Mouse (Mus musculus): ENCODE measurements at regions not wholly inside any gene's neighbourhood (a gene's known extent, or its start where the extent isn't known, plus 50 kb on each side); places are given as distances from the start of the nearest gene placed in this dataset.

GRCm38 (mm10) chr10:24410885-24411284 is 184.4 kb upstream of the Ccn2 start:
- no peak for ATAC-seq (replicated peaks in 1 of 2; ENCODE audit: insufficient read depth in 1 of 2, low FRiP score in 2 of 2, low TSS enrichment in 1 of 2, low read depth in 1 of 2, poor library complexity in 2 of 2, severe bottlenecking in 2 of 2)

GRCm38 (mm10) chr10:24422498-24423160 is 172.6 kb upstream of the Ccn2 start:
- no peak for ATAC-seq (replicated peaks in 1 of 2; ENCODE audit: insufficient read depth in 1 of 2, low FRiP score in 2 of 2, low TSS enrichment in 1 of 2, low read depth in 1 of 2, poor library complexity in 2 of 2, severe bottlenecking in 2 of 2)

GRCm38 (mm10) chr10:24433737-24434367 is 161.4 kb upstream of the Ccn2 start:
- no peak for ATAC-seq (replicated peaks in 1 of 2; ENCODE audit: insufficient read depth in 1 of 2, low FRiP score in 2 of 2, low TSS enrichment in 1 of 2, low read depth in 1 of 2, poor library complexity in 2 of 2, severe bottlenecking in 2 of 2)

GRCm38 (mm10) chr10:24437177-24437576 is 158.1 kb upstream of the Ccn2 start:
- no peak for ATAC-seq (replicated peaks in 1 of 2; ENCODE audit: insufficient read depth in 1 of 2, low FRiP score in 2 of 2, low TSS enrichment in 1 of 2, low read depth in 1 of 2, poor library complexity in 2 of 2, severe bottlenecking in 2 of 2)

- ATAC-seq (replicated peaks in 1 of 2; ENCODE audit: insufficient read depth in 1 of 2, low FRiP score in 2 of 2, low TSS enrichment in 1 of 2, low read depth in 1 of 2, poor library complexity in 2 of 2, severe bottlenecking in 2 of 2): no peak
Measured at GRCm38 (mm10) chr10:24444572-24444971, 150.7 kb upstream of the Ccn2 start.

- no peak for ATAC-seq (replicated peaks in 1 of 2; ENCODE audit: insufficient read depth in 1 of 2, low FRiP score in 2 of 2, low TSS enrichment in 1 of 2, low read depth in 1 of 2, poor library complexity in 2 of 2, severe bottlenecking in 2 of 2)
Measured at GRCm38 (mm10) chr10:24445036-24445435, 150.2 kb upstream of the Ccn2 start.

GRCm38 (mm10) chr10:24446168-24446567 is 149.1 kb upstream of the Ccn2 start:
- no peak for ATAC-seq (replicated peaks in 1 of 2; ENCODE audit: insufficient read depth in 1 of 2, low FRiP score in 2 of 2, low TSS enrichment in 1 of 2, low read depth in 1 of 2, poor library complexity in 2 of 2, severe bottlenecking in 2 of 2)

- ATAC-seq (replicated peaks in 1 of 2; ENCODE audit: insufficient read depth in 1 of 2, low FRiP score in 2 of 2, low TSS enrichment in 1 of 2, low read depth in 1 of 2, poor library complexity in 2 of 2, severe bottlenecking in 2 of 2): no peak
Measured at GRCm38 (mm10) chr10:24447135-24447534, 148.1 kb upstream of the Ccn2 start.

GRCm38 (mm10) chr10:24448001-24448561 is 147.2 kb upstream of the Ccn2 start:
- peak; percentile 42 to 45 for ATAC-seq (replicated peaks in 1 of 2; ENCODE audit: insufficient read depth in 1 of 2, low FRiP score in 2 of 2, low TSS enrichment in 1 of 2, low read depth in 1 of 2, poor library complexity in 2 of 2, severe bottlenecking in 2 of 2)

- no peak for ATAC-seq (replicated peaks in 1 of 2; ENCODE audit: insufficient read depth in 1 of 2, low FRiP score in 2 of 2, low TSS enrichment in 1 of 2, low read depth in 1 of 2, poor library complexity in 2 of 2, severe bottlenecking in 2 of 2)
Measured at GRCm38 (mm10) chr10:24453507-24453906, 141.7 kb upstream of the Ccn2 start.

GRCm38 (mm10) chr10:24458667-24459066 is 136.6 kb upstream of the Ccn2 start:
- no peak for ATAC-seq (replicated peaks in 1 of 2; ENCODE audit: insufficient read depth in 1 of 2, low FRiP score in 2 of 2, low TSS enrichment in 1 of 2, low read depth in 1 of 2, poor library complexity in 2 of 2, severe bottlenecking in 2 of 2)

GRCm38 (mm10) chr10:24463873-24464272 is 131.4 kb upstream of the Ccn2 start:
- no peak for ATAC-seq (replicated peaks in 1 of 2; ENCODE audit: insufficient read depth in 1 of 2, low FRiP score in 2 of 2, low TSS enrichment in 1 of 2, low read depth in 1 of 2, poor library complexity in 2 of 2, severe bottlenecking in 2 of 2)

GRCm38 (mm10) chr10:24464377-24464776 is 130.9 kb upstream of the Ccn2 start:
- no peak for ATAC-seq (replicated peaks in 1 of 2; ENCODE audit: insufficient read depth in 1 of 2, low FRiP score in 2 of 2, low TSS enrichment in 1 of 2, low read depth in 1 of 2, poor library complexity in 2 of 2, severe bottlenecking in 2 of 2)

GRCm38 (mm10) chr10:24469741-24470140 is 125.5 kb upstream of the Ccn2 start:
- ATAC-seq (replicated peaks in 1 of 2; ENCODE audit: insufficient read depth in 1 of 2, low FRiP score in 2 of 2, low TSS enrichment in 1 of 2, low read depth in 1 of 2, poor library complexity in 2 of 2, severe bottlenecking in 2 of 2): no peak

- no peak for ATAC-seq (replicated peaks in 1 of 2; ENCODE audit: insufficient read depth in 1 of 2, low FRiP score in 2 of 2, low TSS enrichment in 1 of 2, low read depth in 1 of 2, poor library complexity in 2 of 2, severe bottlenecking in 2 of 2)
Measured at GRCm38 (mm10) chr10:24471521-24471920, 123.7 kb upstream of the Ccn2 start.

GRCm38 (mm10) chr10:24476288-24476687 is 119.0 kb upstream of the Ccn2 start:
- no peak for ATAC-seq (replicated peaks in 1 of 2; ENCODE audit: insufficient read depth in 1 of 2, low FRiP score in 2 of 2, low TSS enrichment in 1 of 2, low read depth in 1 of 2, poor library complexity in 2 of 2, severe bottlenecking in 2 of 2)

- no peak for ATAC-seq (replicated peaks in 1 of 2; ENCODE audit: insufficient read depth in 1 of 2, low FRiP score in 2 of 2, low TSS enrichment in 1 of 2, low read depth in 1 of 2, poor library complexity in 2 of 2, severe bottlenecking in 2 of 2)
Measured at GRCm38 (mm10) chr10:24478535-24478934, 116.7 kb upstream of the Ccn2 start.

GRCm38 (mm10) chr10:24479148-24479547 is 116.1 kb upstream of the Ccn2 start:
- ATAC-seq (replicated peaks in 1 of 2; ENCODE audit: insufficient read depth in 1 of 2, low FRiP score in 2 of 2, low TSS enrichment in 1 of 2, low read depth in 1 of 2, poor library complexity in 2 of 2, severe bottlenecking in 2 of 2): no peak

Data from hematopoietic stem cell, adult 5-6 weeks (primary cell).